In the genomic region with DNA sequence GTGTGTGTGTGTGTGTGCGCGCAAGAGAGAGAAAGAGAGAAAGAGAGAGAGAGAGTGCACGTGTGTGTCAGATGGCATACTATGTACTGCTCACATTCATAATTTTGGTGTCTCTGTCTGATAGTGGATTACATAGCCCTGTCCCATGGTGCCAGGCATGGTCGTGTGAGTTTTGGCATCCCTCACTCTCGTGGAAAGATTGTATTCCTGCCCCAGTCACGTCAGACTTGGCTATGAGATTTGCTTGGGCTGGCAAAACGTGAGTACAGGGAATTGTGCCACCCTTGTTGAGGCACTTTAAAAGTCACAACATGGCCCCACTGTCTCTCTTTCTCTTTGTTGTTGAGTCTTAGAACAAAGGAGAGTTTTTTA, we compare ENCODE assay signal across 19 mouse cellular contexts.
DNase-seq lines count a peak whose midpoint lies in the region; ATAC-seq lines count a peak whose summit lies in the region.
"Had no signal": no experiment of that assay in that cellular context is flagged by ENCODE, and none has a peak within 500 bp of the region (broad histone marks: within the 10 kb centered on the region; RNA-seq: fewer than 3 reads in every experiment).

No protein-coding gene starts in this region.

- H3K4me3 ChIP-seq in forebrain, embryonic 13.5 days, result no peak overlapping the region
- no peak overlapping the region for H3K4me3 ChIP-seq in forebrain, embryonic 12.5 days (replicated peaks)
- no peak overlapping the region for H3K4me3 ChIP-seq in embryonic facial prominence, embryonic 14.5 days (ENCODE audit: low read depth, low read length)
- no peak overlapping the region for H3K4me3 ChIP-seq in limb, embryonic 13.5 days
- H3K4me3 ChIP-seq: erythroblast, embryonic 14.5 days; heart, embryonic 15.5 days; hindbrain, embryonic 15.5 days; liver, embryonic 15.5 days; midbrain, embryonic 12.5 days; myocyte had no signal

- peak; percentile 23 for DNase-seq in lung, postnatal 10 days
- DNase-seq in lung, postnatal 25 days (ENCODE audit: low spot score), result no peak
- DNase-seq in embryonic facial prominence, embryonic 14.5 days (ENCODE audit: low spot score), result no peak
- no peak for DNase-seq in kidney, postnatal 14 days
- no peak for DNase-seq in gastrocnemius, adult 18-20 months (ENCODE audit: low spot score)
- DNase-seq: cerebellum, adult 11 months; heart, adult 11 months; kidney, adult 18-20 months; kidney, postnatal 36 days had no signal

- H3K27ac ChIP-seq in forebrain, embryonic 13.5 days, result no peak overlapping the region
- no peak overlapping the region for H3K27ac ChIP-seq in forebrain, embryonic 12.5 days
- H3K27ac ChIP-seq in embryonic facial prominence, embryonic 14.5 days (replicated peaks; ENCODE audit: low read depth, low read length), result peak overlapping the region; percentile 59
- H3K27ac ChIP-seq in limb, embryonic 13.5 days, result peak overlapping the region; percentile 55; the same call in 1 of the 2 replicates
- H3K27ac ChIP-seq: heart, embryonic 15.5 days; liver, embryonic 15.5 days; midbrain, embryonic 12.5 days had no signal

- ATAC-seq in forebrain, embryonic 13.5 days, result peak; percentile 72
- ATAC-seq in forebrain, embryonic 12.5 days (ENCODE audit: low FRiP score), result no peak
- ATAC-seq in embryonic facial prominence, embryonic 14.5 days (ENCODE audit: low read depth), result no peak
- no peak for ATAC-seq in limb, embryonic 13.5 days (ENCODE audit: low FRiP score, low read depth)
- ATAC-seq: activated CD4-positive, CD25-positive, alpha-beta regulatory T cell, adult 4 months had no signal

- no peaks in the 10 kb centered on the region for H3K36me3 ChIP-seq in forebrain, embryonic 13.5 days (ENCODE audit: poor library complexity, severe bottlenecking)
- no peaks in the 10 kb centered on the region for H3K36me3 ChIP-seq in forebrain, embryonic 12.5 days (replicated peaks)
- H3K36me3 ChIP-seq in embryonic facial prominence, embryonic 14.5 days (ENCODE audit: control insufficient read depth, insufficient read depth, low read length), result no peaks in the 10 kb centered on the region
- no peaks in the 10 kb centered on the region for H3K36me3 ChIP-seq in limb, embryonic 13.5 days
- H3K36me3 ChIP-seq: heart, embryonic 15.5 days; hindbrain, embryonic 15.5 days; liver, embryonic 15.5 days; midbrain, embryonic 12.5 days had no signal

- H3K27me3 ChIP-seq in forebrain, embryonic 13.5 days, result no peaks in the 10 kb centered on the region
- H3K27me3 ChIP-seq in forebrain, embryonic 12.5 days, result no peaks in the 10 kb centered on the region
- no peaks in the 10 kb centered on the region for H3K27me3 ChIP-seq in embryonic facial prominence, embryonic 14.5 days (replicated peaks; ENCODE audit: control insufficient read depth, insufficient read depth, low read length)
- no peaks in the 10 kb centered on the region for H3K27me3 ChIP-seq in limb, embryonic 13.5 days
- H3K27me3 ChIP-seq: heart, embryonic 15.5 days; hindbrain, embryonic 15.5 days had no signal

- no peak overlapping the region for H3K9ac ChIP-seq in forebrain, embryonic 13.5 days
- H3K9ac ChIP-seq in forebrain, embryonic 12.5 days, result no peak overlapping the region
- no peak overlapping the region for H3K9ac ChIP-seq in embryonic facial prominence, embryonic 14.5 days (ENCODE audit: low read depth, low read length)
- no peak overlapping the region for H3K9ac ChIP-seq in limb, embryonic 13.5 days
- H3K9ac ChIP-seq: heart, embryonic 15.5 days; hindbrain, embryonic 15.5 days; liver, embryonic 15.5 days; midbrain, embryonic 12.5 days had no signal

- no peaks in the 10 kb centered on the region for H3K9me3 ChIP-seq in forebrain, embryonic 13.5 days (replicated peaks)
- H3K9me3 ChIP-seq in forebrain, embryonic 12.5 days, result no peaks in the 10 kb centered on the region
- H3K9me3 ChIP-seq in embryonic facial prominence, embryonic 14.5 days (ENCODE audit: control insufficient read depth, low read length), result no peaks in the 10 kb centered on the region
- H3K9me3 ChIP-seq in limb, embryonic 13.5 days, result no peaks in the 10 kb centered on the region
- H3K9me3 ChIP-seq: heart, embryonic 15.5 days; hindbrain, embryonic 15.5 days; liver, embryonic 15.5 days; midbrain, embryonic 12.5 days had no signal

- H3K4me1 ChIP-seq in forebrain, embryonic 13.5 days, result peaks cover 38% of the 10 kb centered on the region
- H3K4me1 ChIP-seq in forebrain, embryonic 12.5 days, result peaks cover 23% of the 10 kb centered on the region
- H3K4me1 ChIP-seq in embryonic facial prominence, embryonic 14.5 days (ENCODE audit: control insufficient read depth, insufficient read depth, low read length), result peaks cover 53% of the 10 kb centered on the region
- H3K4me1 ChIP-seq in limb, embryonic 13.5 days, result peaks cover 56% of the 10 kb centered on the region

- no peak overlapping the region for H3K4me2 ChIP-seq in forebrain, embryonic 13.5 days
- no peak overlapping the region for H3K4me2 ChIP-seq in forebrain, embryonic 12.5 days
- no peak overlapping the region for H3K4me2 ChIP-seq in embryonic facial prominence, embryonic 14.5 days (ENCODE audit: low read depth, low read length)
- no peak overlapping the region for H3K4me2 ChIP-seq in limb, embryonic 13.5 days (replicated peaks)
- H3K4me2 ChIP-seq: heart, embryonic 15.5 days; hindbrain, embryonic 15.5 days; liver, embryonic 15.5 days; midbrain, embryonic 12.5 days had no signal

- 63% methylated on average over 7 of the region's 7 CpGs for WGBS in forebrain, embryonic 13.5 days
- 74% methylated on average over 7 of the region's 7 CpGs for WGBS in forebrain, embryonic 12.5 days
- 56% methylated on average over 7 of the region's 7 CpGs for WGBS in embryonic facial prominence, embryonic 14.5 days
- 65% methylated on average over 7 of the region's 7 CpGs for WGBS in limb, embryonic 13.5 days

Comparison
In these comparisons a context has a peak if more than half of its experiments do, and no peak if none do; other contexts are left out.
1. H3K27ac ChIP-seq: peak in embryonic facial prominence, embryonic 14.5 days (single experiment) and limb, embryonic 13.5 days (single experiment); none in forebrain, embryonic 13.5 days (single experiment) and forebrain, embryonic 12.5 days (single experiment).